Comparison of ENCODE assay signal across 8 mouse cellular contexts in genomic region chr2:38351641-38352320, GRCm38 (mm10). TPM values are rescaled to one million over a fixed set of nuclear protein-coding genes. Genes with fewer than 3 reads are reported as not detected.
A peak's percentile ranks its signal among the peaks of the same experiment; 100 is the strongest.
DNase-seq lines count a peak whose midpoint lies in the region; ATAC-seq and TF ChIP-seq lines count a peak whose summit lies in the region.

No protein-coding gene starts in this region.

- H3K36me3 ChIP-seq in hindbrain, embryonic 12.5 days, result no peaks in the 10 kb centered on the region
- H3K36me3 ChIP-seq in midbrain, embryonic 14.5 days (ENCODE audit: control insufficient read depth, insufficient read depth, low read length), result 0 out of 2 replicates have a peak, but pooled peaks cover 3% of the 10 kb centered on the region

- H3K27ac ChIP-seq in layer of hippocampus, adult 2 months, result peak overlapping the region; percentile 97
- peak overlapping the region; percentile 77 for H3K27ac ChIP-seq in hindbrain, embryonic 12.5 days
- H3K27ac ChIP-seq in midbrain, embryonic 14.5 days (replicated peaks; ENCODE audit: low read depth, low read length), result peak overlapping the region; percentile 91

- H3K4me1 ChIP-seq in hindbrain, embryonic 12.5 days, result peaks cover 48% of the 10 kb centered on the region
- peaks cover 33% of the 10 kb centered on the region for H3K4me1 ChIP-seq in midbrain, embryonic 14.5 days (ENCODE audit: control insufficient read depth, insufficient read depth, low read length)

- WGBS in hindbrain, embryonic 12.5 days, result under 1% methylated on average over 53 of the region's 57 CpGs
- under 1% methylated on average over 57 of the region's 57 CpGs for WGBS in midbrain, embryonic 14.5 days

- peaks cover 91% of the 10 kb centered on the region for H3K27me3 ChIP-seq in hindbrain, embryonic 12.5 days
- H3K27me3 ChIP-seq in midbrain, embryonic 14.5 days (ENCODE audit: control insufficient read depth, insufficient read depth, low read length), result peaks cover 66% of the 10 kb centered on the region

- no peak for TF ChIP-seq CTCF in layer of hippocampus, adult 2 months (conservative IDR thresholded peaks at IDR 0.05)

- peak overlapping the region; percentile 82 for H3K4me3 ChIP-seq in layer of hippocampus, adult 2 months
- peak overlapping the region; percentile 46 for H3K4me3 ChIP-seq in hindbrain, embryonic 12.5 days
- peak overlapping the region; percentile 56 for H3K4me3 ChIP-seq in midbrain, embryonic 14.5 days (replicated peaks; ENCODE audit: low read depth, low read length)

- peak overlapping the region; percentile 71 for H3K9ac ChIP-seq in hindbrain, embryonic 12.5 days
- peak overlapping the region; percentile 78 for H3K9ac ChIP-seq in midbrain, embryonic 14.5 days (replicated peaks; ENCODE audit: low read length)

- ATAC-seq in hindbrain, embryonic 12.5 days (ENCODE audit: low FRiP score), result no peak
- 0 out of 2 replicates have a peak, but pooled peaks have one; percentile 7 for ATAC-seq in midbrain, embryonic 14.5 days (ENCODE audit: low FRiP score, low TSS enrichment)

- H3K4me2 ChIP-seq in hindbrain, embryonic 12.5 days (replicated peaks), result peak overlapping the region; percentile 59
- peak overlapping the region; percentile 75 for H3K4me2 ChIP-seq in midbrain, embryonic 14.5 days (ENCODE audit: low read length)

- no peaks in the 10 kb centered on the region for H3K9me3 ChIP-seq in hindbrain, embryonic 12.5 days (replicated peaks)
- H3K9me3 ChIP-seq in midbrain, embryonic 14.5 days (ENCODE audit: control insufficient read depth, low read length), result no peaks in the 10 kb centered on the region

- DNase-seq in layer of hippocampus, adult 2 months (ENCODE audit: low spot score in 2 of 2), result peak in 1 of 2 experiments; percentile 27
- no peak for DNase-seq in layer of hippocampus, adult 8-10 months (ENCODE audit: low spot score in 2 of 2)
- DNase-seq in embryo, embryonic 10.5 days (ENCODE audit: low spot score), result peak; percentile 44
- peak; percentile 54 for DNase-seq in midbrain, embryonic 14.5 days
- DNase-seq in spleen, postnatal 4 days (ENCODE audit: low spot score in 2 of 2), result no peak
- DNase-seq in cerebellum, adult 11-12 months, result no peak
- DNase-seq in cerebellum, adult 9-11 months, result no peak

RNA-seq across cellular contexts. Expression of gene Lhx2, which starts 12.7 kb away (rescaled TPM):
- 10 to 100 TPM; 96.6 to 99.5 TPM for total RNA-seq in layer of hippocampus, adult 2 months (2021)
- 10 to 100 TPM; 67.2 to 84.6 (median 74.4) TPM for total RNA-seq in layer of hippocampus, adult 8-10 months (2022)
- polyA plus RNA-seq in hindbrain, embryonic 12.5 days (2016; fragmentation: Nextera tagmentation; extraction: Ambion mirVana), result 31.0 and 31.2 TPM in 2 replicates
- polyA plus RNA-seq in midbrain, embryonic 14.5 days (2014; fragmentation: Nextera tagmentation; extraction: Ambion mirVana), result 47.8 and 68.9 TPM in 2 replicates

Comparison
In these comparisons a context has a peak if more than half of its experiments do, and no peak if none do; other contexts are left out.
1. DNase-seq: peak in embryo, embryonic 10.5 days (single experiment) and midbrain, embryonic 14.5 days (single experiment); none in layer of hippocampus, adult 8-10 months (0 of 2), spleen, postnatal 4 days (0 of 2), cerebellum, adult 11-12 months (single experiment) and cerebellum, adult 9-11 months (single experiment).
2. Peak in every context shown above with its lines, with median percentiles within 50 percentile points of each other: H3K27ac ChIP-seq and H3K4me3 ChIP-seq.